Mouse (Mus musculus) cortical plate, adult 2 months (tissue): ENCODE data around the gene Txndc17.

ENCODE experiments used
- CTCF ChIP-seq: fragments of 200-500 bp; IDR thresholded peaks from 2 replicates; pipeline ENCODE4 v1.5.1; 2011; ENCODE audit warnings: mild to moderate bottlenecking, control low read depth, low read length; ENCODE audit not compliant: insufficient read depth; ENCODE audit errors: extremely low read depth
- POLR2A ChIP-seq: fragments of 200-500 bp; IDR thresholded peaks from 2 replicates; pipeline ENCODE4 v1.6.1; 2011; ENCODE audit warnings: mild to moderate bottlenecking, low read length, control low read depth; ENCODE audit not compliant: insufficient read depth; ENCODE audit errors: extremely low read depth

DNA sequence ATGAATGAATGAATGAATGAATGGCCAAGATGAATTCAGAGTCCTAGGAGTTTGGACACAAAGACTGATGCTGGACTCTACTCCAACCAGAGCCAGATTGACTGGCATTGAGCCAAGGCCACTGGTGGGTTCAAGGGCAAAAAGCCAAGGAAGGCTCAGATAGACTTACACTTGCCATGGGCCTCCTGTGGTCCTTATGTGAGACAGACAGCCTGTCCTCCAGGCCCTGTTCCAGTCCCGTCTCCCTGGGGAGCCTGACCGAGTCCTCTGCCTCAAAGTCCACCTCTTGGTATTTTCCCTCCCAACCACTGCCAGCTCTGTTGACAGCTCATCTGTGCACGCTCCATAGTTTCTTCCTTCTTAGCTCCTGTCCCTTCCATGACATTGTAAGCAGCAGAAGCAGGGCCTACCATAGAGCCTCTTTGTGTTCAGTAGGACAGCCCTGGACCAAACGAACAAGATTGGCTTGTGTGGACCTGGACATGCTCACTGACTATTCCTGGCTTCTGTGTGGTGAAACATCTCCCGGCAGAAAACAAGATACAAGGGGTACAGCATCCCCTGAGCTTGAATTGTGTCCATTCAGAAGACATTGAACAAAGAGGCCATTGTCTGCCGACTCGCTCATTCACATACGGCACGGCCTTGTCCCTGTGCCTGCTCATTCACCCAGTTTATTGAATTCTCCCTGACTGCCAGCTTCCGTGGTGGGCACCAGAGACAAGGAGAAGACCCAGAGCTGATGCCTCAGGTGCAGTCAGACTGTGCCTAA is 18.9 kb downstream of the Txndc17 start:
- no peak for TF ChIP-seq CTCF
- TF ChIP-seq POLR2A = no peak
